ENCODE assay signal across 10 mouse cellular contexts in the genomic region with DNA sequence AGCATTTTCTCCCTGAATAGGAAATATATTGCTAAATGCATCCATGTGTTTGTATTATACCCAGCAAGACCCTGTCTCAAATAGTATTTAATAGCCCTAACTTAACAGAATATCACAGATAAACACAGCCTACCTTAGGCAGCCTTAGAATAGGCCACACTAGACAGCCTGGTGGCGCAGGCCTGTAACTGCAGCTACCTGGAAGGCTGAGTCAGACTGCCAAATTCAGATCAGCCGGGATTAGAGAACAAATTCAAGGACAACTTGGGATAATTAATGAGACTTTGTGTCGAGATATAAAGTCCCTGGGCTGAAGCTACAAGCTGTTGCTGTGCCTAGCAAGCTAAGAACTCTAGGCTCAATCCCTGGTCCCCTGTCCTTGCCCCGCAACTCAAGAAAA. TPM values are rescaled to one million over a fixed set of nuclear protein-coding genes. Genes with fewer than 3 reads are reported as not detected.
DNase-seq lines count a peak whose midpoint lies in the region; ATAC-seq and TF ChIP-seq lines count a peak whose summit lies in the region.
"Had no signal": no experiment of that assay in that cellular context is flagged by ENCODE, and none has a peak within 500 bp of the region (broad histone marks: within the 10 kb centered on the region; RNA-seq: fewer than 3 reads in every experiment).

No protein-coding gene starts in this region.

- TF ChIP-seq RAD21 in CH12.LX (IDR thresholded peaks at IDR 0.05; ENCODE audit: low read depth, low read length) = no peak; the same call in none of the 2 replicates

- no peak overlapping the region for H3K4me3 ChIP-seq in kidney, adult 2 months (ENCODE audit: insufficient read depth, low read depth, low read length)
- no peak overlapping the region for H3K4me3 ChIP-seq in kidney, embryonic 16.5 days (ENCODE audit: low read length)
- H3K4me3 ChIP-seq in CH12.LX (replicated peaks in 1 of 3; ENCODE audit: low read depth in 2 of 3, low read length in 2 of 3, poor library complexity in 1 of 3) = no peak overlapping the region
- no peak overlapping the region for H3K4me3 ChIP-seq in liver, embryonic 16.5 days (ENCODE audit: low read depth, low read length)
- H3K4me3 ChIP-seq: limb, embryonic 13.5 days; neural tube, embryonic 12.5 days had no signal

- no peak for TF ChIP-seq POLR2A in kidney, adult 2 months (IDR thresholded peaks at IDR 0.05; ENCODE audit: low read depth, low read length)
- TF ChIP-seq POLR2A in CH12.LX (IDR thresholded peaks at IDR 0.05; ENCODE audit: low read depth, low read length) = no peak

- H3K4me2 ChIP-seq in kidney, embryonic 16.5 days (replicated peaks; ENCODE audit: low read depth, low read length) = no peak overlapping the region
- no peak overlapping the region for H3K4me2 ChIP-seq in CH12.LX (ENCODE audit: insufficient read depth, low read depth, poor library complexity, severe bottlenecking)
- 0 out of 2 replicates have a peak overlapping the region, but pooled peaks have one; percentile 22 for H3K4me2 ChIP-seq in liver, embryonic 16.5 days (ENCODE audit: low read depth, low read length)
- H3K4me2 ChIP-seq: limb, embryonic 13.5 days; neural tube, embryonic 12.5 days had no signal

- no peaks in the 10 kb centered on the region for H3K27me3 ChIP-seq in kidney, adult 2 months (replicated peaks; ENCODE audit: control insufficient read depth, insufficient read depth, low read length)
- H3K27me3 ChIP-seq in kidney, embryonic 16.5 days (ENCODE audit: insufficient read depth, low read length) = no peaks in the 10 kb centered on the region
- no peaks in the 10 kb centered on the region for H3K27me3 ChIP-seq in CH12.LX (replicated peaks)
- no peaks in the 10 kb centered on the region for H3K27me3 ChIP-seq in liver, embryonic 16.5 days (ENCODE audit: control insufficient read depth, insufficient read depth, low read depth, low read length)
- H3K27me3 ChIP-seq: limb, embryonic 13.5 days; neural tube, embryonic 12.5 days had no signal

- peak; percentile 32 for DNase-seq in kidney, adult 2 months
- DNase-seq in CH12.LX (ENCODE audit: extremely low read depth) (peak; percentile 6), MN1 (ENCODE audit: low spot score) (no peak)
- DNase-seq in adrenal gland, postnatal 14 days = peak; percentile 66
- DNase-seq in left cerebral cortex, adult 11 months (ENCODE audit: low spot score) = no peak
- DNase-seq in layer of hippocampus, adult 9-11 months = no peak

- WGBS in kidney, adult 2 months = 63% methylated on average over 4 of the region's 4 CpGs
- 72% methylated on average over 4 of the region's 4 CpGs for WGBS in kidney, embryonic 16.5 days
- WGBS in liver, embryonic 16.5 days (ENCODE audit: insufficient replicate concordance) = 60% methylated on average over 4 of the region's 4 CpGs

- TF ChIP-seq CTCF in kidney, adult 2 months (conservative IDR thresholded peaks at IDR 0.05; ENCODE audit: insufficient read depth, insufficient read length, low read depth, low read length) = peak; percentile 56
- TF ChIP-seq CTCF in CH12.LX (conservative IDR thresholded peaks at IDR 0.05 in 1 of 2, IDR thresholded peaks at IDR 0.05 in 1 of 2; ENCODE audit: low read depth in 2 of 2, low read length in 2 of 2) = peak; percentile 40 to 44; a peak in 3 of 4 replicates

- no peak for TF ChIP-seq EP300 in CH12.LX (IDR thresholded peaks at IDR 0.05; ENCODE audit: low read length)

- no peaks in the 10 kb centered on the region for H3K79me2 ChIP-seq in CH12.LX (replicated peaks; ENCODE audit: control insufficient read depth, extremely low read depth, insufficient read depth, poor library complexity, severe bottlenecking)

- in situ Hi-C loops in CH12.LX (cut with MboI; ENCODE audit: low pct_ligation_motif_present, low pct_unique_long_range_greater_than_20kb, low sequenced_read_pairs) = no loop called here

- no peak overlapping the region for H3K27ac ChIP-seq in kidney, adult 2 months (ENCODE audit: insufficient read depth, low read depth, low read length)
- H3K27ac ChIP-seq in kidney, embryonic 16.5 days (ENCODE audit: low read length) = no peak overlapping the region
- no peak overlapping the region for H3K27ac ChIP-seq in CH12.LX (ENCODE audit: insufficient read depth, low read depth)
- peak overlapping the region; percentile 25 for H3K27ac ChIP-seq in liver, embryonic 16.5 days (ENCODE audit: low read length)
- H3K27ac ChIP-seq: limb, embryonic 13.5 days; neural tube, embryonic 12.5 days had no signal

- no peaks in the 10 kb centered on the region for H3K4me1 ChIP-seq in kidney, adult 2 months (ENCODE audit: control insufficient read depth, insufficient read depth, low read length)
- H3K4me1 ChIP-seq in kidney, embryonic 16.5 days (ENCODE audit: insufficient read depth, low read length) = no peaks in the 10 kb centered on the region
- H3K4me1 ChIP-seq in CH12.LX (ENCODE audit: control insufficient read depth in 1 of 2, insufficient read depth in 2 of 2) = no peaks in the 10 kb centered on the region
- H3K4me1 ChIP-seq in liver, embryonic 16.5 days (ENCODE audit: control insufficient read depth, low read depth, low read length) = peaks cover 25% of the 10 kb centered on the region
- H3K4me1 ChIP-seq: limb, embryonic 13.5 days; neural tube, embryonic 12.5 days had no signal

- no peaks in the 10 kb centered on the region for H3K36me3 ChIP-seq in kidney, adult 2 months (ENCODE audit: control insufficient read depth, insufficient read depth, low read length)
- H3K36me3 ChIP-seq in kidney, embryonic 16.5 days (ENCODE audit: insufficient read depth, low read length) = no peaks in the 10 kb centered on the region
- no peaks in the 10 kb centered on the region for H3K36me3 ChIP-seq in CH12.LX (replicated peaks in 1 of 2; ENCODE audit: control insufficient read depth in 1 of 2, insufficient read depth in 1 of 2, low read length in 1 of 2)
- H3K36me3 ChIP-seq in liver, embryonic 16.5 days (ENCODE audit: control insufficient read depth, insufficient read depth) = no peaks in the 10 kb centered on the region
- H3K36me3 ChIP-seq: limb, embryonic 13.5 days; neural tube, embryonic 12.5 days had no signal

- H3K9me3 ChIP-seq in kidney, embryonic 16.5 days (ENCODE audit: low read length) = 0 out of 2 replicates have a peak, but pooled peaks cover 2% of the 10 kb centered on the region
- peaks cover 6% of the 10 kb centered on the region for H3K9me3 ChIP-seq in CH12.LX (replicated peaks; ENCODE audit: low read length)
- no peaks in the 10 kb centered on the region for H3K9me3 ChIP-seq in liver, embryonic 16.5 days (replicated peaks; ENCODE audit: control insufficient read depth, low read length)
- H3K9me3 ChIP-seq: neural tube, embryonic 12.5 days had no signal

- ATAC-seq in kidney, embryonic 16.5 days (ENCODE audit: low FRiP score, low TSS enrichment) = no peak
- ATAC-seq in liver, embryonic 16.5 days (ENCODE audit: low read depth) = peak; percentile 61

- dilution Hi-C loops in CH12.LX (cut with MboI; ENCODE audit: extremely low pct_ligation_motif_present, extremely low pct_unique_long_range_greater_than_20kb, low sequenced_read_pairs) = no loop called here

- no peak overlapping the region for H3K9ac ChIP-seq in kidney, embryonic 16.5 days (replicated peaks; ENCODE audit: low read length)
- H3K9ac ChIP-seq in CH12.LX (ENCODE audit: insufficient read depth, low read depth) = no peak overlapping the region
- H3K9ac ChIP-seq in liver, embryonic 16.5 days (ENCODE audit: low read depth, low read length) = no peak overlapping the region
- H3K9ac ChIP-seq: limb, embryonic 13.5 days; neural tube, embryonic 12.5 days had no signal

TF ChIP-seq in CH12.LX, 34 proteins besides CTCF, POLR2A, EP300 and RAD21:
- TF ChIP-seq SMC3 (IDR thresholded peaks at IDR 0.05; ENCODE audit: low read depth, low read length) (peak; percentile 15), E2F4 (IDR thresholded peaks at IDR 0.05; ENCODE audit: insufficient replicate concordance, low read depth, low read length) (no peak)

RNA-seq across cellular contexts. Expression of gene Kat2b, which starts 12.6 kb away (rescaled TPM):
- polyA plus RNA-seq in kidney, adult 2 months (2012; rRNA removed) = 9.9 and 15.5 TPM in 2 replicates
- 3.8 and 3.9 TPM in 2 replicates for polyA plus RNA-seq in kidney, embryonic 16.5 days (2015; fragmentation: Nextera tagmentation; extraction: Ambion mirVana)
- total RNA-seq in CH12.LX (2012; rRNA removed) (3.6 and 3.9 TPM in 2 replicates), CH12.LX (2014; rRNA removed) (4.6 and 5.0 TPM in 2 replicates)
- 4.1 and 4.6 TPM in 2 replicates for polyA plus RNA-seq in CH12.LX (2012; ENCODE audit: insufficient read length, low read depth)
- 65.7 and 67.0 TPM in 2 replicates for total RNA-seq in adrenal gland, postnatal 14 days (2021)
- polyA plus RNA-seq in liver, embryonic 16.5 days (2015; fragmentation: Nextera tagmentation; extraction: Ambion mirVana) = 5.2 and 5.3 TPM in 2 replicates

RNA-seq across cellular contexts. Expression of gene Pp2d1, which starts 14.8 kb away (rescaled TPM):
- polyA plus RNA-seq in kidney, adult 2 months (2012; rRNA removed) = not detected in 2 replicates
- polyA plus RNA-seq in kidney, embryonic 16.5 days (2015; fragmentation: Nextera tagmentation; extraction: Ambion mirVana) = 0.30 and 0.37 TPM in 2 replicates
- total RNA-seq in CH12.LX (2012; rRNA removed) = not detected in 2 replicates
- total RNA-seq in CH12.LX (2014; rRNA removed) = not detected in 2 replicates
- not detected in 2 replicates for polyA plus RNA-seq in CH12.LX (2012; ENCODE audit: insufficient read length, low read depth)
- total RNA-seq in adrenal gland, postnatal 14 days (2021) = not detected in 2 replicates
- 0.06 and 0.08 TPM in 2 replicates for polyA plus RNA-seq in liver, embryonic 16.5 days (2015; fragmentation: Nextera tagmentation; extraction: Ambion mirVana)

Comparison
In these comparisons a context has a peak if more than half of its experiments do, and no peak if none do; other contexts are left out.
1. DNase-seq: peak in kidney, adult 2 months (single experiment), CH12.LX (single experiment) and adrenal gland, postnatal 14 days (single experiment); none in MN1 (single experiment), left cerebral cortex, adult 11 months (single experiment) and layer of hippocampus, adult 9-11 months (single experiment).